Mouse (Mus musculus) c-Kit-positive CD71-positive TER-119-negative erythroid progenitor cells, embryonic 14.5 days (primary cell): ENCODE results near the gene Gria3.
A peak's percentile ranks its signal among the peaks of the same experiment; 100 is the strongest.

Experiments used
- DNase-seq: peaks from one replicate; pipeline ENCODE4 v3.0.0-alpha.2; 2013; ENCODE audit warnings: low read depth

Gria3 gene

GRCm38 (mm10) chrX:41573079-41573478, 172.4 kb downstream of the Gria3 start:
- no peak for DNase-seq

GRCm38 (mm10) chrX:41578797-41579196, 178.1 kb downstream of the Gria3 start:
- DNase-seq: peak; percentile 3

- no peak for DNase-seq
Observed at GRCm38 (mm10) chrX:41587692-41588091, 187.0 kb downstream of the Gria3 start.

GRCm38 (mm10) chrX:41607181-41607580, 206.5 kb downstream of the Gria3 start:
- no peak for DNase-seq

GRCm38 (mm10) chrX:41614920-41615319, 214.3 kb downstream of the Gria3 start:
- no peak for DNase-seq

- no peak for DNase-seq
Observed at GRCm38 (mm10) chrX:41616928-41617327, 216.3 kb downstream of the Gria3 start.

- DNase-seq: no peak
Observed at GRCm38 (mm10) chrX:41618396-41618795, 217.7 kb downstream of the Gria3 start.

GRCm38 (mm10) chrX:41633576-41633975, 232.9 kb downstream of the Gria3 start:
- DNase-seq: no peak

- DNase-seq: no peak
Observed at GRCm38 (mm10) chrX:41644954-41645353, 244.3 kb downstream of the Gria3 start.

- DNase-seq: no peak
Observed at GRCm38 (mm10) chrX:41657791-41658190, 257.1 kb downstream of the Gria3 start.

- DNase-seq: no peak
Observed at GRCm38 (mm10) chrX:41688869-41689268, 288.2 kb downstream of the Gria3 start.

GRCm38 (mm10) chrX:41692076-41692475, 291.4 kb downstream of the Gria3 start:
- no peak for DNase-seq
